Mouse (Mus musculus) kidney, embryonic 16.5 days (tissue): ENCODE measurements around the gene Scn1b. TPM values are rescaled to one million over a fixed set of nuclear protein-coding genes. Genes with fewer than 3 reads are reported as not detected.

Experiments used
- ATAC-seq: fragments of 200-750 bp; cut with Nextera tagmentation; 2 replicates; pipeline ENCODE4 v1.8.0; 2017; ENCODE audit warnings: moderate TSS enrichment; ENCODE audit not compliant: low FRiP score, low TSS enrichment
- H3K27ac ChIP-seq: fragments of 300-500 bp; sonication (generic); 2 replicates; pipeline ENCODE4 v1.5.1; 2014; ENCODE audit warnings: low read length
- H3K27me3 ChIP-seq: fragments of 300-500 bp; sonication (generic); 2 replicates; pipeline ENCODE4 v1.6.1; 2014; ENCODE audit warnings: low read length, control low read depth, mixed read lengths; ENCODE audit not compliant: insufficient read depth
- H3K36me3 ChIP-seq: fragments of 300-500 bp; sonication (generic); 2 replicates; pipeline ENCODE4 v1.6.1; 2014; ENCODE audit warnings: low read length, control low read depth, mixed read lengths; ENCODE audit not compliant: insufficient read depth
- H3K4me1 ChIP-seq: fragments of 300-500 bp; sonication (generic); 2 replicates; pipeline ENCODE4 v1.6.1; 2014; ENCODE audit warnings: low read length, control low read depth, mixed read lengths; ENCODE audit not compliant: insufficient read depth
- H3K4me2 ChIP-seq: fragments of 300-500 bp; sonication (generic); replicated peaks from 2 replicates; pipeline ENCODE4 v1.6.1; 2014; ENCODE audit warnings: low read depth, low read length
- H3K4me3 ChIP-seq: fragments of 300-500 bp; sonication (generic); 2 replicates; pipeline ENCODE4 v1.5.1; 2014; ENCODE audit warnings: mild to moderate bottlenecking, low read length
- H3K9ac ChIP-seq: fragments of 300-500 bp; sonication (generic); replicated peaks from 2 replicates; pipeline ENCODE4 v1.6.1; 2014; ENCODE audit warnings: low read length
- H3K9me3 ChIP-seq: fragments of 300-500 bp; sonication (generic); 2 replicates; pipeline ENCODE4 v1.6.1; 2016; ENCODE audit warnings: low read length, control low read depth
- WGBS: fragments of 180-500 bp; shearing (Covaris S2); extraction: QIAGEN DNeasy Blood & Tissue Kit; methylation state at CpG from one replicate; pipeline ENCODE4 v1.1.7; 2014; 5-methylcytosine and 5-hydroxymethylcytosine counted together
- polyA plus RNA-seq: library from polyadenylated mRNA; unstranded; fragments of >200 nt; fragmentation: Nextera tagmentation; extraction: Ambion mirVana; gene quantifications from 2 replicates; pipeline ENCODE4 v1.2.1, GENCODE M21; 2015

Gene Scn1b
- polyA plus RNA-seq, 1 experiment from 2014 or later, result 1.8 TPM

- H3K4me1 ChIP-seq, result peaks cover 21% of the 10 kb centered on the region
- H3K4me3 ChIP-seq, result no peak overlapping the region
- 89% methylated on average over 5 of the region's 5 CpGs for WGBS
- H3K9me3 ChIP-seq, result no peaks in the 10 kb centered on the region
- H3K27ac ChIP-seq, result no peak overlapping the region
- H3K4me2 ChIP-seq, result no peak overlapping the region
- peaks cover 3% of the 10 kb centered on the region; the same call in 1 of the 2 replicates for H3K27me3 ChIP-seq
- no peak for ATAC-seq
- H3K9ac ChIP-seq, result no peak overlapping the region
- no peaks in the 10 kb centered on the region for H3K36me3 ChIP-seq
Measured at GRCm38 (mm10) chr7:31119556-31119955, 7.2 kb downstream of the Scn1b start.

DNA sequence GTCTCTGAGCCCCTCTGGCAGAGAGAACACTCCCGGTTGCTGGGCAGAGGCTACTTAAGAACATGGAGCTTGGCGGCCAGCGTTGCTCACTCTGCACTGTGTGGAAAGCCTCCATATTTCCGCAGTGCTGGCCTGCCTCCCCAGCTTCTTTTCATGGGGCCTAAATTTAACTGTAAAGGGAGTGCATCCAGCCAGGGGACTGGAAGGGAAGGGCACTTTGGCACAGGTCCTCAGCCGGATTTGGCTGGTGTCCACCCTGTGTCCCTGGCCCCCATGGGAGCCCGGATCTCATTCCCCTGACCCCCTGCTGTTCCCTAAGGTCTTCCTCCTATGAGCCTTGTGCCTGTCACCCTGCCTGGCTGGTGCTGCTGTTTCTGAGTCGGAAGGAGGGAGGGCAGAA lies 8.3 kb downstream of the Scn1b start:
- no peaks in the 10 kb centered on the region for H3K36me3 ChIP-seq
- no peak overlapping the region for H3K27ac ChIP-seq
- H3K27me3 ChIP-seq, result no peaks in the 10 kb centered on the region
- peaks cover 21% of the 10 kb centered on the region for H3K4me1 ChIP-seq
- H3K4me3 ChIP-seq, result no peak overlapping the region
- no peak overlapping the region for H3K4me2 ChIP-seq
- H3K9ac ChIP-seq, result no peak overlapping the region
- ATAC-seq, result no peak
- no peaks in the 10 kb centered on the region for H3K9me3 ChIP-seq
- 81% methylated on average over 7 of the region's 7 CpGs for WGBS

DNA sequence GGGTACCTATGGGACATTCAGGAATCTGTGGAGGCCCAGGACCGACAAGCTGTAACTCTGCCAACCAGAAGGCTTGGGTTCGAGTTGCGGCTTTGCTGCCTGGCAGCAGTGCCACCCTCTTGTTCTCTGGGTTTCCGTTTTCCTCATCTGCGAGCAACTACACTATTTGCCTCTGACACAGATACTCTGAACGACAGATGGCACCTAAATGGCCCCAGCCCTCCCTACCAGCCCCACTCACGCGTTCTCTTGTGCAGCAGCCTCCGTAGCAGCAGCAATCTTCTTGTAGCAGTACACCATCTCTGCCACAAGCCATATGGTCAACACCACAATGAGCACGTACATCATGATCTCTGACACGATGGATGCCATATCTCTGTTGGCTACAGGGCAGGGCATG lies 9.3 kb downstream of the Scn1b start:
- ATAC-seq, result no peak
- no peaks in the 10 kb centered on the region for H3K27me3 ChIP-seq
- no peak overlapping the region for H3K9ac ChIP-seq
- H3K36me3 ChIP-seq, result no peaks in the 10 kb centered on the region
- no peak overlapping the region for H3K4me2 ChIP-seq
- H3K4me1 ChIP-seq, result peaks cover 21% of the 10 kb centered on the region
- H3K4me3 ChIP-seq, result no peak overlapping the region
- 88% methylated on average over 11 of the region's 11 CpGs for WGBS
- no peaks in the 10 kb centered on the region for H3K9me3 ChIP-seq
- no peak overlapping the region for H3K27ac ChIP-seq

- Histone ChIP-seq H3K4me2 (no peak overlapping the region), H3K27me3 (no peaks in the 10 kb centered on the region), H3K9ac (no peak overlapping the region), H3K9me3 (no peaks in the 10 kb centered on the region), H3K36me3 (no peaks in the 10 kb centered on the region), H3K4me1 (peaks cover 27% of the 10 kb centered on the region), H3K27ac (no peak overlapping the region), H3K4me3 (no peak overlapping the region)
- WGBS, result 39% methylated on average over 15 of the region's 16 CpGs
- ATAC-seq, result no peak
Measured at GRCm38 (mm10) chr7:31116721-31117145, 10.1 kb downstream of the Scn1b start.

GRCm38 (mm10) chr7:31115587-31116043 lies 11.2 kb downstream of the Scn1b start:
- no peaks in the 10 kb centered on the region for H3K9me3 ChIP-seq
- no peaks in the 10 kb centered on the region for H3K36me3 ChIP-seq
- H3K4me3 ChIP-seq, result no peak overlapping the region
- peak overlapping the region; percentile 81 for H3K27ac ChIP-seq
- peak overlapping the region; percentile 50; the same call in 1 of the 2 replicates for H3K4me2 ChIP-seq
- H3K27me3 ChIP-seq, result no peaks in the 10 kb centered on the region
- 9% methylated on average over 17 of the region's 17 CpGs for WGBS
- ATAC-seq, result peak; percentile 66
- peak overlapping the region; percentile 52 for H3K9ac ChIP-seq
- peaks cover 33% of the 10 kb centered on the region for H3K4me1 ChIP-seq

DNA sequence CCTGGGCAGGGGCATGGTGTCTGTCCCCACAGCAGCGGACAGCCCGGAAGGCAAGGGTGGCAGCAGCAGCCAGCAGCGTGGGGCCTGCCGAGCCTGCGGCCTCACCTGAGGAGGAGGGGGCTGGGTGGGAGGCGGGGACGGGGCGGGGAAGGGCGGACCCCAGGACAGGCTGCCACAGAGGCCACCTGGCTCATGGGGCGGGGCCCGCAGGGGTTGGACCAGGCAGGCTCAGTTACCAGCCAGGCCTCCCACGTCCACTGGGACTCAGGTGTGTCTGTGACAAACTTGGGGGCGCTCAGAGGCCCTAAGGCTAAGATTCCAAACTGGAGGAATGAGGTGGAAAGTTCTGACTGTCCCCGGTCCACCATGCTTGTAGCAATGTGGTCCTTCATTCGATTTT lies 11.6 kb downstream of the Scn1b start, which contains the start of gene Hpn:
Gene Hpn (minus strand): TSS at position 109 of the 400 bp plus-strand sequence.
- 16% methylated on average over 14 of the region's 15 CpGs for WGBS
- ATAC-seq, result peak; percentile 85
- H3K9ac ChIP-seq, result peak within 1 kb of the TSS; percentile 54

DNA sequence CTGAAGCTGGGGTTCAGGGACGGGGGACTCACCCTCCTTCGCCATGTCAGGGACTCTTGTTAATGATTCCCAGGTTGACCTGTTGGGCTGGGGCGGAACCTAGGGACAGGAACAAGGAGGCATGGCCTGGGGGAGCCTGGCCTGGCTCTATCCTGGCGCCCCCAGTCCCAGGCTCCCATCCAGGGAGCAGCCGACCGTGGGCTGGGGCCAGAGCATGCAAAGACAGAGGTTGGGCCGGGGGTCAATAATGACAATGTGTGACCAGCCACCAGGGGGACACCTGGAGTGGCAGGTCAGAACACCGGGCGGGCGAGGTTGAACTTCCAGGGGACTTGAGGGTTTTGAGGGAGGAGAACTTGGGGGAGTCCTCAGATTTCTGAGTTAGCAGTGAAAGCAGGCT lies 12.2 kb downstream of the Scn1b start:
- ATAC-seq, result peak; percentile 33; the same call in 1 of the 2 replicates
- H3K4me3 ChIP-seq, result peak overlapping the region; percentile 38
- H3K4me1 ChIP-seq, result peaks cover 33% of the 10 kb centered on the region
- peak overlapping the region; percentile 50 for H3K4me2 ChIP-seq
- H3K9ac ChIP-seq, result peak overlapping the region; percentile 54
- 45% methylated on average over 10 of the region's 10 CpGs for WGBS
- no peaks in the 10 kb centered on the region for H3K36me3 ChIP-seq
- no peaks in the 10 kb centered on the region for H3K27me3 ChIP-seq
- peak overlapping the region; percentile 81 for H3K27ac ChIP-seq
- no peaks in the 10 kb centered on the region for H3K9me3 ChIP-seq

More for the DNA sequence above, 11.6 kb downstream of the Scn1b start, which contains the start of gene Hpn:
- H3K9me3 ChIP-seq, result no peaks in the 10 kb centered on the region
- H3K36me3 ChIP-seq, result no peaks in the 10 kb centered on the region
- H3K4me2 ChIP-seq, result peak within 1 kb of the TSS; percentile 50
- H3K27me3 ChIP-seq, result no peaks in the 10 kb centered on the region
- H3K4me3 ChIP-seq, result peak within 1 kb of the TSS; percentile 38
- H3K4me1 ChIP-seq, result peaks cover 33% of the 10 kb centered on the region
- peak within 1 kb of the TSS; percentile 81 for H3K27ac ChIP-seq

GRCm38 (mm10) chr7:31113800-31114199 lies 13.0 kb downstream of the Scn1b start:
- Histone ChIP-seq H3K4me3 (no peak overlapping the region), H3K9ac (no peak overlapping the region), H3K36me3 (no peaks in the 10 kb centered on the region), H3K4me1 (peaks cover 33% of the 10 kb centered on the region), H3K27me3 (no peaks in the 10 kb centered on the region), H3K27ac (no peak overlapping the region), H3K9me3 (no peaks in the 10 kb centered on the region), H3K4me2 (peak overlapping the region; percentile 50)
- WGBS, result 67% methylated on average over 6 of the region's 6 CpGs
- no peak for ATAC-seq

DNA sequence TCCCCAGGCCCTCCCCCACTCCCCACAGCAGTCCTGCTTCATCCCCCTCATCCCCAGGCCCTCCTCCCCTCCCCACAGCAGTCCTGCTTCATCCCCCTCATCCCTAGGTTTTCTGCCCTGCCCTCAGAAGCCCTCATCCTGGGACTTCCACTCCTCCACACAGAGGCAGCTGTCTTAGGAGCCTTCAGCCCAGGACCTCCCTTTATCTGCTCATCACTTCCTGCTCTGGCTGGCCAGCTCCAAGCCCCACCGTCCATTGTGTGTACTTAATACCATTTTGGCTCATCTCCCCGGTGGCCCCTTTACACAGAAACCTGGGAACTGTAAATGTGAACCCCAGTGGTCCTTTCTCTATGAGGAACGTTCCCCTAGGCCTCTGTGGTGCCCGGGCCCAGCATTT lies 14.8 kb downstream of the Scn1b start:
- Histone ChIP-seq H3K36me3 (no peaks in the 10 kb centered on the region), H3K9ac (no peak overlapping the region), H3K27ac (no peak overlapping the region), H3K4me1 (peaks cover 33% of the 10 kb centered on the region), H3K9me3 (no peaks in the 10 kb centered on the region), H3K4me2 (no peak overlapping the region), H3K27me3 (no peaks in the 10 kb centered on the region), H3K4me3 (no peak overlapping the region)
- ATAC-seq, result no peak
- WGBS, result 46% methylated on average over 4 of the region's 4 CpGs

GRCm38 (mm10) chr7:31110861-31111385 lies 15.9 kb downstream of the Scn1b start:
- Histone ChIP-seq H3K36me3 (no peaks in the 10 kb centered on the region), H3K9ac (no peak overlapping the region), H3K27ac (no peak overlapping the region), H3K4me2 (no peak overlapping the region), H3K4me3 (no peak overlapping the region), H3K27me3 (no peaks in the 10 kb centered on the region), H3K4me1 (peaks cover 26% of the 10 kb centered on the region), H3K9me3 (no peaks in the 10 kb centered on the region)
- no peak for ATAC-seq
- WGBS, result 74% methylated on average over 15 of the region's 15 CpGs
